Mouse (Mus musculus): ENCODE data around the gene Olfr1116.
"Not testable (repeated sequence)": the region's sequence is repeated elsewhere in the genome, so short reads cannot be mapped to it uniquely, and the experiment has no call there.

Gene Olfr1116

GRCm38 (mm10) chr2:87267234-87267633 is at the start of gene Olfr1116:
Gene Olfr1116, plus strand, starts transcription at chr2:87267534.
- DNase-seq (ENCODE audit: low spot score), result no peak

GRCm38 (mm10) chr2:87247713-87248112 is 19.6 kb upstream of the Olfr1116 start, which contains the start of gene Olfr1115:
Gene Olfr1115, plus strand, starts transcription at chr2:87248013.
- no peak for DNase-seq (ENCODE audit: low spot score)

GRCm38 (mm10) chr2:87293977-87294376 is 26.6 kb downstream of the Olfr1116 start:
- DNase-seq (ENCODE audit: low spot score), result not testable (repeated sequence)

GRCm38 (mm10) chr2:87307281-87307680 is 39.9 kb downstream of the Olfr1116 start, which contains the start of gene Olfr1118:
Gene Olfr1118, plus strand, starts transcription at chr2:87307581.
- no peak for DNase-seq (ENCODE audit: low spot score)
